Mouse (Mus musculus) layer of hippocampus, adult 8-10 months (tissue): ENCODE measurements around the gene Dhx37. TPM values are rescaled to one million over a fixed set of nuclear protein-coding genes. Genes with fewer than 3 reads are reported as not detected.
"Not testable (repeated sequence)": the region's sequence is repeated elsewhere in the genome, so short reads cannot be mapped to it uniquely, and the experiment has no call there.

Source experiments
- DNase-seq, 2 experiments: peaks; one replicate each; pipeline ENCODE4 v3.0.0; 2022; ENCODE audit warnings: low spot score in 2 of 2
- total RNA-seq, 4 experiments: library from RNA; stranded (reverse); gene quantifications; 2 replicates each; pipeline ENCODE4 v1.2.4; 2022

Gene Dhx37
- total RNA-seq, 4 experiments from 2014 or later = 13.2 to 13.5 (median 13.4) TPM

DNA sequence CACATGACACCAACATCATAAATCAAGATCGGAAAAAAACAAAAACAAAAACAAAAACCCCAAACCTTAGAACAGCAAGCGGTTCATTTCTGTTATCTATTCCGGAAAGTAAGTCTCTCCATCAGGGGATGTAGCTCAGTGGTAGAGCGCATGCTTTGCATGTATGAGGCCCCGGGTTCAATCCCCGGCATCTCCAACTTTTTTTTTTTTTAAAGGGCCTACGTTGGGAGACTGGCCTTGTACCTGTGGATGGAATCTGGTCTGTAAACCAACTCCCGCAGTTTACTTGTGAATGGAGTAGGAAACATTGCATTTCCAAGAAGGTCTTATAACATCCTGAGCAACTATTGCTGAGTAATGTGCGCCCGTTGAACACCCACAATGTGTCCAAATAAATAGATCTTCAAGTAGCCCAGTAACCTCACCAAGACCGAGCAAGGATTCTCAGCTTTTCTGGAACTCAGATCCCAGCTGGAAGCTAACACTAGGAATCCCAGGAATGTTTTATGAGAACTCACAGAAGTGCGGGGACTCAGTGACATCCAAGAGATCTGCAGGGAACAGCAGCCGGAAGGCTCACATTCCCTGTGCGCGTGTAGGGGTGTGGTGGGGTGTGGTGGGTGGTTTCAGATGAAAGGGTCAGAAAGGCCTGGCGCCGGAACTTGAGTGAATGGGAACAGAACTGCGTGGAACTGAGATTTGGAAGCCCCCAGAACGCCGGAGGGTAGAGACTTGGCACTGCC lies 24.4 kb downstream of the Dhx37 start:
- DNase-seq = peak in 1 of 2 experiments; percentile 64

DNA sequence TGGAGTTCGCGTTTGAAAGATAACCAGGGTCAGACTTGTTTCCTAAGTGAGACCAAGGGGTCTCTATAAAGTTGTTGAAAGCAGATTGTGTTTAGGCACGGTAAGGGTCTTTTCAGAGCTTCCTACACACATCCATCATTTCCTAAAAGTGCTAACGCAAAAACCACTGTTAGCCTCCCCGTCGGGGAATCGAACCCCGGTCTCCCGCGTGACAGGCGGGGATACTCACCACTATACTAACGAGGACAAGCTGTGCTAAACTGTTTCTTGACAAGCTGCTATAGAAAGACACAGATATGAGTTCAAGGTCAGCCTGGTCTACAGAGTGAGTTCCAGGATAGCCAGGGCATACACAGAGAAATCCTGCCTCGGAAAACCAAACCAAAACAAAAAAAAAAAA lies 25.1 kb downstream of the Dhx37 start:
- DNase-seq = peak; percentile 79 to 89

DNA sequence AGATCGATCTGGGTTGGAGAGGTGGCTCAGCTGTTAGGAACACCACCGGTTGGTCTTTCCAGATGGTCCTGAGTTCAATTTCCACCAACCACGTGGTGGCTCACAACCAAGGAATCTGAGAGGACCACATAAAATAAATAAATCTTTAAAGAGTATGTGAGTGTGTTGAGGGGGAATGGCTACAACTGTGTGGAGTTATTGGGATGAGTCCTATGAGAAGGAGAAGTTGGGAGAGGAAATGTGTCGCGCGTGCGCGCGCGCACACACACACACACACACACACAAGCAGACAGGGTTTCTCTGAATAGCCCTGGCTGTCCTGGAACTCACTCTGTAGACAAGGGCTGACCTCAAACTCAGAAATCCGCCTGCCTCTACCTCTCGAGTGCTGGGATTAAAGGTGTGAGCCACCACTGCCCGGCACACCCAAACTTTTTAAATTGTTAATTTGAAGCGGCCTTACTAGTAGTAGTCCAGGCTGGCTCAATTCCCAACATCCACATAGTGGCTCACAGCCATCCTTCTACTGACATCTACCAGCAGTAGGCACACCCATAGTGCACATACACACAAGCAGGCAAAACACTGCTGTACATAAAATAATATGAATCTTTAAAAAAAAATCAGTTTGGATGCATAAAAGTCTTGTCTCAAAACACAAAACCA lies 25.9 kb downstream of the Dhx37 start:
- DNase-seq = no peak

DNA sequence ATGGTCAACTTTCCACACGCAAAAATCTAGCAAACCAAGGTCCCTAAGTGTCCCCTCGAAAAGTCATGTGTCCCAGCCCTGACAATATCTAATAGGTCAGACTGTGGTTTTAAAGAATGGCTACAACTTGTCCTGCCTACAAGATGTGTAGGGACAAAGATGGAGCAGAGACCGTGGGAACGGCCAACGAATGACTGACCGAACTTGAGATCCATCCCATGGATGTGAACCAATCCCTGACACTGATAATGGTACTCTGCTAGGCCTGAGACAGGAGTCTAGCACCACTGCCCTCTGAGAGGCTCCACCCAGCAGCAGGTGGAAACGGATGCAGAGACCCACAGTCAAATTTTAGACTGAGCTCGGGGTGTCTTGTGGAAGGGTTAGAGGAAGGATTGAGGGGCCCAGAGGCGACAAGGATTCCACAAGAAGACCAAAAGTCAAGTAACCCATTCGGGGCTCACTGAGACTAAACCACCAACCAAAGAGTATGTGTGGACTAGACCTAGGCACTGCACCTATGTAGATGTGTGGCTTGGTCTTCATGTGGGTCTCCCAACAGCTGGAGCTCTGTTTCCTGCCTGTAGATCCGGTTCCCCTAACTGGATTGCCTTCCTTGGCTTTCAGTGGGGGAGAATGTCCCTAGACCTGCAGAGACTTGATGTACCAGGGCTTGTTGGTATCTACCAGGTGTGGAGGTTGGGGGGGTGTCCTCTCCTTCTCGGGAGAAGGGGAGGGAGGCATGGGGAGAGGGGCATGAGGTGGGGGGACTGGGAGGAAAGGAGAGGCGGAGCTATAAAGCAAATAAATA lies 26.7 kb downstream of the Dhx37 start:
- DNase-seq = no peak

DNA sequence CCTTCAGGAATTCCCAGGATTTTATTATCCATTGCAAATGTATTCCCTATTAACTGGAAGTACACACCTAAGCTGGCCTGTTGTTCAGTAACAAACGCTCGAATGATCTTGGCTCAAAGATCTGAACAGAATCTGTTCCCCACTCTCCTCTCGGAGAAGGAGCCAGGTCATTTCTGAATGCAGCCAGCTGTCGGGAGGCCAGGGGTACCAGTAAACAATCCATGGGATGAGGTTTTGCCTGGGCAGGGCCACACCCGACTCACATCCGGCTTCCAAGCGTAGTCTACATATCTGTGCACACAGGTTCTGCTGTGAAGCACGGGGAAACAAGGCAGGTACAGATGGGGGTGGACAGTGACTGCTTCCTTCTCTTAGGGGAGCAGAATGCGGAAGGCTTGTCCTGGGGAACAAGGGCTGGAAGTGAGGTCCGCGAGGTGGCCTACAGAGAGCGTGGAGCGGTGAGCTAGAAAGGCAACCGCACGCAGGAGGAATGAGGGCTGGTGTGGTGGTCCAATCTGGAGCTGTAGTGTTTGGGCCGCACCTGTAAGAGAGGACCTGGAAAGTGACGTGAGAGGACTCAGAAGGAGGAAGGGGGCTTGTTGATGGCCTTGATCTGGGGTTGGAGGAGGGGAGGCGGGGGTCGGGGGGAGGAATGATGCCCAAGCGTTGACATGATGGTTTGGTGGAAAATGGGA lies 27.5 kb downstream of the Dhx37 start:
- DNase-seq = peak; percentile 49 to 74

DNA sequence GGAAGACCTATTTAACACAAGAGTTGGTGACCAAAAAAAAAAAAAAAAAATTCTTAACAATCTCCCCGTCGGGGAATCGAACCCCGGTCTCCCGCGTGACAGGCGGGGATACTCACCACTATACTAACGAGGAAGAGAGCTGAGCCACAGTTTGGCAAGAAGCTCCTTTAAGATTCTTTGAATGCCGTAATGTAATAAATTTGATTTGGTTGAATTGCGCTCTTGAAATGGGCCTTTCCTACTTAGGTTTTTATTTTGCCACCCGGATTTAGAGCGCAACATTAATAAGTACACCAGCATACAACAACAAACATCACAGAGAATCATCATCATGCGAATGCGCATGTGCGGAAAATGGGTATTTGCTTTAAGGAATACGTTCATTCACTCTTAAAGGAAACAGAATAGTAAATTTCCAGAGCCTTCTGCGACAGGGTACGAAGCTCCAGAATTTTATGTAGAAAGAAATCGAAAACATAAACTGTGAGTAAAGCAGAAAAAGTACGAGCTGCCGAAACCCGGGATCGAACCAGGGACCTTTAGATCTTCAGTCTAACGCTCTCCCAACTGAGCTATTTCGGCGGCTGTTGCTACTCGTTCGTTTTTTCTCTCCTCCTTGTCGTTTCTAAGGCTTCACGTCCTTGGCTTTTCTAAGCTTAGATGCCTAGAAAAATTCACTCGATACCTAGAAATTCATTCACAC lies 28.2 kb downstream of the Dhx37 start:
- DNase-seq = peak; percentile 85 to 94

DNA sequence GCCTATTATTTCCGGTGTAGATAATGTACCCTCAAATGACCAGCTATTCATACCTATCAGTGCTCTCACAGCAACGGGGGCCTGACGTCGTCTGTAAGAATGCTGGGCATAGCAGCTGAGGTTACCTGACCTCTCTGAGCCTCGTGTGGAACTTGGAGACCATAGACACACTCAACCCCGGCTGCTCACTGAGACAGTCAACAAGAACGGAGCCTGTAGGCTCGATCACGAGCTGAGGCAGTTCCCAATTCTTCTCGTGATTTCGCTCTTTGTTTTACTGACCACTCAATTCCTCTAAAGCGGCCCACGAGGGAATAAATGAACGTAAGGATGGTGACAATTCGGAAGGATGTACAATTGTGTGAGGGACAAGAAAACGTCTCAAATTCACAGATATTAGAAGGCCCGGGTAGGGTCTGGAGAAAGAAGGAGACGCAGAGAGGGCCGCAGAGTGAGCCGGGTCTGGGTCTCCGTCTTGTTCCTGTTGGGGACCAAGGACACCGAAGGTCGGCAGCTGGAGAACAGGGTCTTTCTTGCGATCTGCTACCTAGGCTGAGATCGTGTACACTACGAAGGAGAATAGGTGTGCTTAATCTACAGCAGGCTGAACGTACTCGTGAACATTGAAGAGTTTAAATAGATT lies 28.9 kb downstream of the Dhx37 start:
- DNase-seq = peak; percentile 53 to 73

DNA sequence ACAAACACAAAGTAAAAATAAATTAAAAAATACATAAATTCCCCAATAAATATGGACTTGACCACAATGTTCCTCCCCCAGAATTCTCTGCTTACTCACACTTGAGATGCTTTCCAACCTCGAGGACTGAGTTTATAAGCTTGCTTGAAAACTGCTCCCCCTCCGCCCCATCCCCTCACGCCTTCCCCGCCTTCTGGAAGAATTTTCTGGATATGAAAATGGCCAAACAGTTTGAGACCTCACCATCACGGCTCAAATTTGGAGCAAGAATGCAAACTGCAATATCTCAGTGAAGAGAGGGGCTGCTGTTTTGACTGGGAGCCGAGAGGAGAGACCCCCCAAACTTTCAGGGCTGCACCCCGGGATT lies 29.4 kb downstream of the Dhx37 start:
- no peak for DNase-seq

DNA sequence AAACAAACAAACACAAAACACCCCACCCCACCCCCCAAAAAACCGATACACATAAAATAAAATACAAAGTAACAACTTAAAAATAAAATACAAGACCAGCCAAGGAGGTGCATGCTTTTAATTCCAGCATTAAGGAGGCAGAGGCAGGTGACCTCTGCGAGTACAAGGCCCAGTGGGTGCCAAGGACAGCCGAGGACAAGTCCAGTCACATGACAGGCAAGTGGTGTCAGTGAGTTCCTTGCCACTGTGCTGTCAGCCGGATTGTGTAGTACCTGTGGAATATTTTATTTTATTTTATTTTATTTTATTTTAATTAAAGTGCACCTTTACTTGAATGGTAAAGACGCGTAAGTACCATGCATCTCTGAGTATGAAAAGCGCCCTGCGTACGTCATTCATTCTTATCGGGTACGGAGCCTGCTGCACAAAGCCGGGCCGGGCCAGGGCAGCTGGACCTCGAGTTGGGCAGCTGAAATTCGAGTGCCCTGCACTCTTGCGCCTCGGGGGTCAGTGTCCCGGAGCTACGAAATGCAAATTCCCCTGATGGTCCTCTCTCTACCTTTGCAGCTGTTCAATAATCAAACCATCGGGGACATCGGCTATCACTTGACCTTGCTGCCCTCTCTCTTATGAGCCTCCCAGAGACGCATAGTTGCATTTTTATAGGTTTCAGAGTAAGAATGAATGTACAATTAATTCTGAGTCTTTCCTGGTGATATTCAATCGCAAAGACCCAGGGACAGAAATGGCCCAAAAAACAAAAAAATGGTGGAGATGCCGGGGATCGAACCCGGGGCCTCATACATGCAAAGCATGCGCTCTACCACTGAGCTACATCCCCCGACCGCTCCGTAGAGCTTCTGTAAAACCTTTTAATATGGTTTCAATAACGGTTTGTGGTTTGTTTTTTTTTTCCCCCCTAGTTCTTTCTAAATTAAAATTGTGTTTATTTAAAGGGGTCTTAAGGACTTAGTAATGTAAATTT lies 30.1 kb downstream of the Dhx37 start:
- DNase-seq = peak; percentile 63 to 84

DNA sequence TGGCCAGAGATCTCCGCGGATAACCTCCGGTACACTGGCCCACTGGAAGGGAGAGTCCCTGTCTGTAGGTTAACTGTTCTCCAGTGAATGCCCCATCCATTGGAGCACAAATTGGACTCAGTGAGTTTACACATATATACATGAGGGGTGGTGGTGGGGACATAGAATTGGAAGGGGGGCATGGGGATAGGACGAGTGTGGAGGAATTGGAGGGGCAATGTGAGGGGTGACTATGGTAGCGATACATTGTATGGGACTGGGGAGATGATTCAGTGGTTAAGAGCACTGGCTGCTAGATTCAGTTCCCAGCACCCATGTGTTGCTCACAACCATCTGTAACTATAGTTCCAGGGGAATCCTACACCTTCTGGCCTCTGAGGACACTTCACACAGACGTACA lies 30.9 kb downstream of the Dhx37 start:
- DNase-seq = no peak

DNA sequence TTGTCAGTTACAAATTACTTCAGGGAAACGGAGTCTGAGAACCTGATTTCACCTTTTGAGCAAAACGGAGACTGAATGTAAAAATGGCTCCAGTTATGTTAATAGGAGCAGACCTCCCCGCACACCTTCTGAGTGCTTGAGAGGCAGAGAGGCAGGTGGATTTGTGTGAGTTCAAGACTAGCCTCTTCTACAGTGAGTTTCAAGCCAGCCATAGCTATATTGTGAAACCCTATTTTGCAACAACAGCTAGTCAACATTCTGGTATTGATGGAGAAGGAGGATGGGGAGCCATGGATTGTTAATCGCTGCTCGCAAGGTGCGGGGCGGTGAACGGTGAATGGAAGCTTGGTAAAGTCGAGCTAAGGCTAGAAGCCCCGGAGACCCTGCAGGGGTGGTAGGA lies 31.4 kb downstream of the Dhx37 start:
- DNase-seq = no peak

DNA sequence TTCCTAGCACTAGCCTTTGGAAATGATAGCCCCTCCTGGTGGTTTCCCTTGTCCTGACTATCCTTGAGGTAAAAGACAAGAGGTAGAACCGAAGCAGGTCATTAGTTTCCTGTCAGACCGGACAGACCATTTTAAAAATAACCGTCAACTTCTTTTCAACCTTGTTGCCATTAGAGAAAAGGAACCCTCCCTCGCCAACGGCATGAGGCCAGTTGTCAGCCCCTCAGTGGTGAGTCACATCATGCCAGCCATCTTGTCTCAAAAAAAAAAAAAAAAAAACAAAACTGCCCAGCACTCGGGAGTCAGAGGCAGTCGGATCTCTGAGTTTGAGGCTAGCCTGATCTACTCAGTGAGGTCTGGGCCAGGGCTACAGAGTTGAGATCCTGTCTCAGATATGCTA lies 33.0 kb downstream of the Dhx37 start:
- DNase-seq = no peak

DNA sequence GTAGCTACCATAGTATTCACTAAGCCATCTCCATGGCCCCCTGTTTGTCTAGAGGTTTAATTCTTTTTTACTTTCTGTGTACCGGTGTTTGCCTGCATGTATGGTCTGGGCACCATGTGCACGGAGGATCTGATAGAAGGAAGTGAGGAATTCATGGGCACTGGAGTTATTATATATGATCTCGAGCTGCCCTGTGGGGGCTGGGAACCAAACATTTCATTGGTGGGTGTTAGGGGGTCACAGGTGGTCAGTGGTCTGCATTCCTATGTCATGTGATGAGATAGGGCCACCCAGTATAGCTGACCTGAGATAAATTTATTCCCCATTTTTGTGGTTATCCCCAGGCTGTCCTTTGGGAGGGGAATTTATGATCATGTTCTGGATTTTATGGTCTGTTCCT lies 38.9 kb downstream of the Dhx37 start:
- DNase-seq = no peak

DNA sequence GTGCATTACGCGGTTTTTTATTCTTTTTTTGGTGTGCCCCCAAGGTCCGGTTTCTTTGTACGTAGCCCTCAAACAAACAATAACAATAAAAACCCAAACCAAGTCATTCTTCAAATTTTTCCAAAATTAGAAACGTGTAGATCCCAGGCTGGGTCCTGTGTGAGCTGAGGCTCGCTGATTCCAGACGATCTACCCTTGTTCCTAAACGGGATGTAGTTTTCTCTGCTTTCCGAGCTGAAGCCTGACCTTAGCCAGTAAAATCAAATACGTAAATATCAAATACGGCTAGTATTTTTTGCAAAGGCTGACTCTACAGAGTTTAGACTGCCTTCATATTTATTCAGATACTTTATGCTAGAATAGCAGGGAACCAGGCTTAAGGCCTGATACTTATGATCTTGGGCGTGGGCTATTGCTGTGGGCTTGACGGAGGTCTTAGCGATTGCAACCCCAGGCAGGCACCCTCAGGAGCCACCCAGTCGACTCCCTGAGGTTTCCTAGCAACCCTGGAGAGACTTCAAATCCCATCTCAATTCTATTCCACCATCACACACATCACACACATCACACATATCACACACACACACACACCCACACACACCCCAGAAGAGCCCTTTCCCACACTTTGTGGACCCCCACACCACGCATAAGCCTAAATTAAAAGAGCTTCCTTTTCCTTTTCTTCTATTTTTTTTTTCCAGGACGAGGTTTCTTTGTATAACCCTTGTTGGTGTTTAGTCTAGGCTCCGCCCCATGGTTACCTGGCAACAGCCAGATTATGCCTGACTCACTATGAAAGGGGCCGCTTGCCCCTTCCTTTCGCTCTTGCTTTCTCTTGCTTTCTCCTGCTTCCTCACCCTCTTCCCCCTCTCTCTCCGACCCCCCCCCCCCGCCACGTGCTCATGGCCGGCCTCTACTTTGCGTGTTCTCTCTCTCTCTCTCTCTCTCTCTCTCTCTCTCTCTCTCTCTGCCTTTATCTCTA lies 40.0 kb downstream of the Dhx37 start:
- peak; percentile 70 to 78 for DNase-seq

DNA sequence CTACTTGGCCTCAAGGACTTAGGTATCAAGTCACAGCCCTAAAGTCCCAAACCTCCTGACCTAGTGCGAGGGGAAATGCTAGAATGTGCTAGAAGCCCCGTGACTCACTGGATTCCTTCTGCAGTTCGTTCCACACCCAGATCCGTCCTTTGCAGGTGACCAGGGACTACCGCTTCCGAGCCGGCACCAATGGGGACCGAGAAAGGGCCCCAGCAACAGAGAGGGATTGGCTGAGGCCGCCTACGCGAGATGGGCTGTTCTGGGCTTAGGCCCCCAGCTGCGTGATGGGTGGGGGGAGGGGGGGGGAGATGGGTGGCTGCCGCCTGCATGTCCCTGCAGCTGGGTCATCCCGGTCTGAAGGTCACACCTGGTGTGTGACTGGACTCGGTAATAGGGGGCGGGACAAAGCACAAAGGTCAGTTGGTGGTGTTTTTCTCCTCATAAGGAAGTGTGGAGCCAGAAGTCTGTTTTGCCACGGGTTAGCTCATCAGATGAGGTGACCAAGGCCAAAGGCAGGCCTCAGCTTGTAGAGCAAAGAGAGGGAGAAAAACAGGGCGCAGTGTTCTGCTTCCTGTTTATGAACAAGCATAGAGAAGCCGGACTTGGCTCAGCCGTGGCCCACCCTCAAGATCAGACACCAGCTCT lies 40.8 kb downstream of the Dhx37 start:
- peak; percentile 96 for DNase-seq

DNA sequence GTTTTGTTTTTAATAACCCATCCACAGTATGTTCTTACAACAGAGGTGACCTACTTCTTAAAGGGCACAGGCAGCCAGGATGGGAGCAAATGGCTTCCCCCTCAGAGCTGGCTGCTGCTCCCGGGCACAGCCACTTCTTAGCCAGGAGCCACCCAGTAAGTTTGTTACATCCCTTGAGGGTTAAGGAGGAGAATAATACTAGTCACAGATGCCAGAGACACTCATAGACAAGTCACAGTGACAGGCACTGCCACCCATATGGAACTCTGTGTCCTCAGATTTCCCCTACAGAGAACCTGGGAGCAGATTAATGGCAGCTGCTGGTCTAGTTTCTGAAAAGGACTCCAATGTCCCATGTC lies 41.3 kb downstream of the Dhx37 start:
- DNase-seq = no peak

DNA sequence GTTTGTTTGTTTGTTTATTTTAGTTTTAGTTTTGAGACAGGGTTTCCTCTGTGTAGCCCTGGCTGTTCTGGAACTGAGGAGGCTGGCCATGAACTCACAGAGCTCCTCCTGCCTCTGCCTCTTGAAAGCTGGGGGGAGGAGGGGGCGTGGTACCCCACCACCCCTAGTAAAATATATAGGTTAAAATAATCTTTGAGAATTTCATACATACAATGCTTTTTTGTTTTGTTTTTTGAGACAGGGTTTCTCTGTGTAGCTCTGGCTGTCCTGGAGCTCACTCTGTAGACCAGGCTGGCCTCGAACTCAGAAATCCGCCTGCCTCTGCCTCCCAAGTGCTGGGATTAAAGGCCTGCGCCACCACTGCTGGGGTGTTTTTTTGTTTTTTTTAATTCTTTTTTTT lies 41.7 kb downstream of the Dhx37 start:
- DNase-seq = not testable (repeated sequence)

DNA sequence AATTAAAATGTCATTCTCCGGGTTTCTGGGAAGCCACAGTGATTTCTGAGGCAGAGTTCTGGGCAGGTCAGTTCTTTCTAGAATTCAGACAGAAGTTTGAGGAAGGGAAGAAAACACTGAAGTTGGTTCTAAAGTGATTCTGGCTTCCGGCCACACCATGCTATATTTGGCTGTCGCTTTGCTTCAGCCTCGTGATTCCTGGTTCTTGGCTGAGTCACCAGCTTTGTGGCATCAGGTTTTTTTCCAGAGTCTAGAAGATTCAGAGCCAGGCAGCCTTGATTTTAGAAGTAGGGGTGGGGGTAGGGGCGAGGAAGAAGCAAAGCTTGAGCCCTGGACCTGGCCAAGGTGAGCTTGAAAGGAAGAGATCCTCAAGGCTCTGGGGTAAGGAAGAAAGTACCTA lies 42.3 kb downstream of the Dhx37 start:
- DNase-seq = peak; percentile 76 to 79
